In genomic region chr15:99225081-99225810, GRCm38 (mm10) we compare ENCODE assay signal across 8 mouse cellular contexts. TPM values are rescaled to one million over a fixed set of nuclear protein-coding genes. Genes with fewer than 3 reads are reported as not detected.
DNase-seq lines count a peak whose midpoint lies in the region; ATAC-seq and TF ChIP-seq lines count a peak whose summit lies in the region.

No protein-coding gene starts in this region.

- 0 out of 2 replicates have a peak, but pooled peaks have one; percentile 20 for ATAC-seq in kidney, embryonic 15.5 days (replicated peaks; ENCODE audit: low FRiP score)
- peak; percentile 78 for ATAC-seq in forebrain, postnatal 0 days
- no peak for ATAC-seq in midbrain, embryonic 15.5 days (replicated peaks)

- no peak overlapping the region for H3K27ac ChIP-seq in kidney, embryonic 15.5 days
- H3K27ac ChIP-seq in forebrain, postnatal 0 days (ENCODE audit: low read depth, low read length), result peak overlapping the region; percentile 35; the same call in 1 of the 2 replicates
- peak overlapping the region; percentile 88 for H3K27ac ChIP-seq in layer of hippocampus, adult 2 months
- H3K27ac ChIP-seq in midbrain, embryonic 15.5 days, result no peak overlapping the region

- peak overlapping the region; percentile 81 for H3K4me2 ChIP-seq in kidney, embryonic 15.5 days
- H3K4me2 ChIP-seq in forebrain, postnatal 0 days (ENCODE audit: low read depth), result peak overlapping the region; percentile 68
- H3K4me2 ChIP-seq in midbrain, embryonic 15.5 days, result peak overlapping the region; percentile 52; the same call in 1 of the 2 replicates

- WGBS in kidney, embryonic 15.5 days, result under 1% methylated on average over 22 of the region's 22 CpGs
- WGBS in forebrain, postnatal 0 days, result 2% methylated on average over 22 of the region's 22 CpGs
- under 1% methylated on average over 22 of the region's 22 CpGs for WGBS in midbrain, embryonic 15.5 days

- no peak overlapping the region for H3K9ac ChIP-seq in kidney, embryonic 15.5 days
- H3K9ac ChIP-seq in forebrain, postnatal 0 days, result peak overlapping the region; percentile 50
- no peak overlapping the region for H3K9ac ChIP-seq in midbrain, embryonic 15.5 days

- peak overlapping the region; percentile 48 for H3K4me3 ChIP-seq in kidney, embryonic 15.5 days (replicated peaks)
- H3K4me3 ChIP-seq in forebrain, postnatal 0 days (ENCODE audit: low read depth, low read length), result peak overlapping the region; percentile 47
- peak overlapping the region; percentile 59 for H3K4me3 ChIP-seq in layer of hippocampus, adult 2 months
- peak overlapping the region; percentile 36 for H3K4me3 ChIP-seq in midbrain, embryonic 15.5 days

- 0 out of 2 replicates have a peak, but pooled peaks have one; percentile 8 for TF ChIP-seq CTCF in forebrain, postnatal 0 days (IDR thresholded peaks at IDR 0.05; ENCODE audit: low read depth)
- no peak for TF ChIP-seq CTCF in layer of hippocampus, adult 2 months (conservative IDR thresholded peaks at IDR 0.05)

- H3K36me3 ChIP-seq in kidney, embryonic 15.5 days, result no peaks in the 10 kb centered on the region
- no peaks in the 10 kb centered on the region for H3K36me3 ChIP-seq in forebrain, postnatal 0 days (ENCODE audit: insufficient read depth)
- H3K36me3 ChIP-seq in midbrain, embryonic 15.5 days (replicated peaks), result no peaks in the 10 kb centered on the region

- no peaks in the 10 kb centered on the region for H3K9me3 ChIP-seq in kidney, embryonic 15.5 days (replicated peaks)
- no peaks in the 10 kb centered on the region for H3K9me3 ChIP-seq in forebrain, postnatal 0 days (ENCODE audit: low read length)
- H3K9me3 ChIP-seq in midbrain, embryonic 15.5 days, result no peaks in the 10 kb centered on the region

- DNase-seq in kidney, adult 18-20 months, result no peak
- peak; percentile 42 for DNase-seq in adrenal gland, postnatal 14 days
- peak; percentile 82 for DNase-seq in forebrain, postnatal 0 days
- DNase-seq in layer of hippocampus, adult 2 months (ENCODE audit: low spot score in 2 of 2), result peak; percentile 81 to 89
- no peak for DNase-seq in thymus, postnatal 36 days
- DNase-seq in urinary bladder, adult 2 months (ENCODE audit: low spot score), result no peak

- H3K27me3 ChIP-seq in kidney, embryonic 15.5 days, result peaks cover 100% of the 10 kb centered on the region
- peaks cover 60% of the 10 kb centered on the region for H3K27me3 ChIP-seq in forebrain, postnatal 0 days (ENCODE audit: insufficient read depth, low read length)
- peaks cover 89% of the 10 kb centered on the region for H3K27me3 ChIP-seq in midbrain, embryonic 15.5 days (replicated peaks)

- H3K4me1 ChIP-seq in kidney, embryonic 15.5 days, result peaks cover 51% of the 10 kb centered on the region
- no peaks in the 10 kb centered on the region; the same call in 1 of the 2 replicates for H3K4me1 ChIP-seq in forebrain, postnatal 0 days (ENCODE audit: insufficient read depth)
- peaks cover 34% of the 10 kb centered on the region for H3K4me1 ChIP-seq in midbrain, embryonic 15.5 days

RNA-seq across cellular contexts. Expression of gene Kcnh3, which starts 0.6 kb away (rescaled TPM):
- 0.44 and 0.51 TPM in 2 replicates for polyA plus RNA-seq in kidney, embryonic 15.5 days (2015; fragmentation: Nextera tagmentation; extraction: Ambion mirVana)
- total RNA-seq in adrenal gland, postnatal 14 days (2021), result 1.1 and 1.8 TPM in 2 replicates
- total RNA-seq in forebrain, postnatal 0 days (2014; rRNA removed), result 22.9 and 435 TPM in 2 replicates
- polyA plus RNA-seq in forebrain, postnatal 0 days (2015; fragmentation: Nextera tagmentation; extraction: Ambion mirVana), result 7.7 and 8.2 TPM in 2 replicates
- 10 to 100 TPM; 83.5 to 90.4 TPM for total RNA-seq in layer of hippocampus, adult 2 months (2021)
- polyA plus RNA-seq in midbrain, embryonic 15.5 days (2015; fragmentation: Nextera tagmentation; extraction: Ambion mirVana), result 0.25 and 0.40 TPM in 2 replicates
- 0.30 and 0.32 TPM in 2 replicates for polyA plus RNA-seq in urinary bladder, adult 2 months (2012; rRNA removed)

RNA-seq across cellular contexts. Expression of gene Mcrs1, which starts 26.5 kb away (rescaled TPM):
- 149 and 172 TPM in 2 replicates for polyA plus RNA-seq in kidney, embryonic 15.5 days (2015; fragmentation: Nextera tagmentation; extraction: Ambion mirVana)
- 41.4 and 41.9 TPM in 2 replicates for total RNA-seq in adrenal gland, postnatal 14 days (2021)
- total RNA-seq in forebrain, postnatal 0 days (2014; rRNA removed), result 231 and 250 TPM in 2 replicates
- 242 and 258 TPM in 2 replicates for polyA plus RNA-seq in forebrain, postnatal 0 days (2015; fragmentation: Nextera tagmentation; extraction: Ambion mirVana)
- total RNA-seq in layer of hippocampus, adult 2 months (2021), result 10 to 100 TPM; 73.7 to 77.4 TPM
- 213 and 225 TPM in 2 replicates for polyA plus RNA-seq in midbrain, embryonic 15.5 days (2015; fragmentation: Nextera tagmentation; extraction: Ambion mirVana)
- polyA plus RNA-seq in urinary bladder, adult 2 months (2012; rRNA removed), result 43.9 and 48.9 TPM in 2 replicates

Comparison
In these comparisons a context has a peak if more than half of its experiments do, and no peak if none do; other contexts are left out.
1. H3K27ac ChIP-seq: peak in forebrain, postnatal 0 days (single experiment) and layer of hippocampus, adult 2 months (single experiment); none in kidney, embryonic 15.5 days (single experiment) and midbrain, embryonic 15.5 days (single experiment).
2. DNase-seq: peak in adrenal gland, postnatal 14 days (single experiment), forebrain, postnatal 0 days (single experiment) and layer of hippocampus, adult 2 months (2 of 2); none in kidney, adult 18-20 months (single experiment), thymus, postnatal 36 days (0 of 2) and urinary bladder, adult 2 months (single experiment).
3. Peak in every context shown above with its lines, with median percentiles within 50 percentile points of each other: H3K4me2 ChIP-seq and H3K4me3 ChIP-seq.